Mouse (Mus musculus) hindbrain, embryonic 15.5 days (tissue): ENCODE results near the gene Zbtb38. TPM values are rescaled to one million over a fixed set of nuclear protein-coding genes. Genes with fewer than 3 reads are reported as not detected.

ENCODE experiments used
- ATAC-seq: fragments of 200-750 bp; cut with Nextera tagmentation; 2 replicates; pipeline ENCODE4 v1.8.0; 2017; ENCODE audit warnings: low read depth, moderate number of reproducible peaks, moderate TSS enrichment; ENCODE audit not compliant: low FRiP score
- H3K27ac ChIP-seq: fragments of 300-500 bp; sonication (generic); replicated peaks from 2 replicates; pipeline ENCODE4 v1.5.1; 2015; ENCODE audit warnings: mild to moderate bottlenecking, inconsistent platforms
- H3K27me3 ChIP-seq: fragments of 300-500 bp; sonication (generic); 2 replicates; pipeline ENCODE4 v1.6.1; 2015; ENCODE audit warnings: control low read depth, inconsistent platforms
- H3K36me3 ChIP-seq: fragments of 300-500 bp; sonication (generic); 2 replicates; pipeline ENCODE4 v1.6.1; 2015; ENCODE audit warnings: control low read depth, inconsistent platforms
- H3K4me1 ChIP-seq: fragments of 300-500 bp; sonication (generic); replicated peaks from 2 replicates; pipeline ENCODE4 v1.6.1; 2015; ENCODE audit warnings: control low read depth, inconsistent platforms
- H3K4me2 ChIP-seq: fragments of 300-500 bp; sonication (generic); 2 replicates; pipeline ENCODE4 v1.6.1; 2015; ENCODE audit warnings: moderate library complexity, mild to moderate bottlenecking, inconsistent platforms
- H3K4me3 ChIP-seq: fragments of 300-500 bp; sonication (generic); 2 replicates; pipeline ENCODE4 v1.5.1; 2015; ENCODE audit warnings: mild to moderate bottlenecking, inconsistent platforms
- H3K9ac ChIP-seq: fragments of 300-500 bp; sonication (generic); 2 replicates; pipeline ENCODE4 v1.6.1; 2015; ENCODE audit warnings: inconsistent platforms
- H3K9me3 ChIP-seq: fragments of 300-500 bp; sonication (generic); 2 replicates; pipeline ENCODE4 v1.6.1; 2016; ENCODE audit warnings: control low read depth, inconsistent platforms
- WGBS: fragments of 180-500 bp; shearing (Covaris S2); methylation state at CpG from one replicate; pipeline ENCODE4 v1.1.7; 2015; 5-methylcytosine and 5-hydroxymethylcytosine counted together
- polyA plus RNA-seq: library from polyadenylated mRNA; unstranded; fragments of >200 nt; fragmentation: Nextera tagmentation; extraction: Ambion mirVana; gene quantifications from 2 replicates; pipeline ENCODE4 v1.2.1, GENCODE M21; 2015

The Zbtb38 gene
- polyA plus RNA-seq, 1 experiment from 2014 or later = 46.1 TPM

DNA sequence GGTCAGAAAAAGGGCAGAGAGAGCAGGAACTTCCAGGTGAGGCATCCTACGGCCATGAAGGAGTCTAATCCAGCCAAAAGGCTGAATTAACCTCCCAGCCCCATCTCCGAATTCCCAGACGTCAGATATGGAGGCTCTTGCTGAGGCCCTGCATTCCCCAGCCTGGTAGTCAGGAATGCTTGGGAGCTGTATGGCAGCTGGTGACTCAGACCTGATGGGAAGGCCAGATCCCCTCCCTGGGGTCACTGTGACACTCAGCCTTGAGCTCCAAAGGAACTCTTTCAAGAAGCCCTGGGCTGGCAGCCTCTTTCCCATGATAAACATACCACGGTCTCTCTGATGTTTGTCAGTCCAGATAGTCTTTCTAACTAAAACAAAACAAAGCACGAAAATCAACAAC, 30.6 kb upstream of the Zbtb38 start:
- H3K4me2 ChIP-seq = no peak overlapping the region
- no peak overlapping the region for H3K4me3 ChIP-seq
- H3K27me3 ChIP-seq = no peaks in the 10 kb centered on the region
- 78% methylated on average over 5 of the region's 5 CpGs for WGBS
- no peak overlapping the region for H3K27ac ChIP-seq
- no peaks in the 10 kb centered on the region for H3K36me3 ChIP-seq
- no peak for ATAC-seq
- H3K9me3 ChIP-seq = no peaks in the 10 kb centered on the region
- no peaks in the 10 kb centered on the region for H3K4me1 ChIP-seq
- no peak overlapping the region for H3K9ac ChIP-seq

DNA sequence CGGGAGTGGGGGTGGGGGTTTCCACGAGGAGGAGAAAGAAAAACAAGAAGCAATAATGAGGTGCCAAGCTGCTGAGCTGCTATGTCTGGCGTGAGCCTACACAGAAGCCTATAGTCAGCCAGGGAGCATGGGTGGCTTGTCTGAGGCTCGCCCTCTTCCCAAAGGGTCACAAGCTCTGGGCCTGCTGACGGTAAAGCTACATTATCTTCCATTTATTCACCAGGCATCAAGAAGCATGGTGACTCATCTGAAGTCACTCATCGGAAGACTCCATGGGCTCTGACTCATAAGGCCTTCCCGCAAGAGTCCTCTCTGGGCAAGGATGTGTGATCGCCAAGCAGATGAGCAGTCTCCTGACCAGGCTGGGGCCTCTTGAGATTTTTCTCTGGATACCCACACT, 29.4 kb upstream of the Zbtb38 start:
- no peak for ATAC-seq
- no peaks in the 10 kb centered on the region for H3K9me3 ChIP-seq
- 87% methylated on average over 8 of the region's 8 CpGs for WGBS
- H3K27me3 ChIP-seq = no peaks in the 10 kb centered on the region
- no peaks in the 10 kb centered on the region for H3K4me1 ChIP-seq
- no peak overlapping the region for H3K4me3 ChIP-seq
- no peaks in the 10 kb centered on the region for H3K36me3 ChIP-seq
- no peak overlapping the region for H3K27ac ChIP-seq
- H3K4me2 ChIP-seq = no peak overlapping the region
- H3K9ac ChIP-seq = no peak overlapping the region

DNA sequence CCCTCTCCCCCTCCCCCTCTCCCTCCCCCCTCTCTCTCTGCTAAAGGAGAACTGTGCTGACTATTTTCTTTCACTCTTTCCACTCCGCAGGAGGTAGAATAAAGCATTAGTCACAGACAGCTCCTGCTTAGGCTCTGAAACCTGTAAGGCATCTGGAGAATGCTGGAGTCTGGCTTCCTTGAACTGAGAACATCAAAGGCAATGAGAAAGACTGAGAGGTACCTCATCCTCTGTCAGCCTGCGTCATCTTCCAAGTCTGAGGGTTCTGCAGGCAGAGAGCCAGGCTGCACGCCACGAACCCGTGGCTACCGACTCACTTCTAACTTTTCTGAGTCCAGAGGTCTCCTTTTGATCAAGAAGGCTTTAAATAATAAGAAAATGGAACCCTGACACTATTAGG, 20.5 kb upstream of the Zbtb38 start:
- Histone ChIP-seq H3K27me3 (no peaks in the 10 kb centered on the region), H3K4me2 (no peak overlapping the region), H3K36me3 (no peaks in the 10 kb centered on the region), H3K4me1 (0 out of 2 replicates have a peak, but pooled peaks cover 3% of the 10 kb centered on the region), H3K9ac (no peak overlapping the region), H3K4me3 (no peak overlapping the region), H3K27ac (no peak overlapping the region), H3K9me3 (no peaks in the 10 kb centered on the region)
- ATAC-seq = no peak
- WGBS = 9% methylated on average over 6 of the region's 6 CpGs

DNA sequence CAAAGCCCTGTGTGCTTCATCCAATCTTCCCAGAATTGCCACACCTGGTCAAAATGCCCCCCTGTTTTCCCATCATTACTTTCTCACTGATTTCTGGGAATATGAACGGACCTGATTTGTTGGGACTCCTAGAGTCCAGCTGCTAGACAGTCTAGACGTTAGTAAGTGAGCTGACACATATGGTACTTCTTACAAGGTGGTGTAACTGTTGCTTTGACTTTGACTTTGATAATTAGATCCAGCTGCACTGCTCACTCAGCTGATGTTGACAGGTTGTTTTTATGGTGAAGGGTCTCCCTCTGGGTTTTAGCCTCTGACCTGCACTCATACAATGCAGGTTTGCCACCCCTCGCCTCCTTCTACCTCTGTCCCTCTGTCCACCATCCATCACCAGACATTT, 17.8 kb upstream of the Zbtb38 start:
- no peak for ATAC-seq
- H3K9me3 ChIP-seq = no peaks in the 10 kb centered on the region
- no peak overlapping the region for H3K27ac ChIP-seq
- H3K9ac ChIP-seq = no peak overlapping the region
- H3K4me1 ChIP-seq = 0 out of 2 replicates have a peak, but pooled peaks cover 3% of the 10 kb centered on the region
- whole genome bisulfite sequencing = 81% methylated on average over 3 of the region's 3 CpGs
- no peak overlapping the region for H3K4me2 ChIP-seq
- H3K36me3 ChIP-seq = no peaks in the 10 kb centered on the region
- no peaks in the 10 kb centered on the region for H3K27me3 ChIP-seq
- H3K4me3 ChIP-seq = no peak overlapping the region

DNA sequence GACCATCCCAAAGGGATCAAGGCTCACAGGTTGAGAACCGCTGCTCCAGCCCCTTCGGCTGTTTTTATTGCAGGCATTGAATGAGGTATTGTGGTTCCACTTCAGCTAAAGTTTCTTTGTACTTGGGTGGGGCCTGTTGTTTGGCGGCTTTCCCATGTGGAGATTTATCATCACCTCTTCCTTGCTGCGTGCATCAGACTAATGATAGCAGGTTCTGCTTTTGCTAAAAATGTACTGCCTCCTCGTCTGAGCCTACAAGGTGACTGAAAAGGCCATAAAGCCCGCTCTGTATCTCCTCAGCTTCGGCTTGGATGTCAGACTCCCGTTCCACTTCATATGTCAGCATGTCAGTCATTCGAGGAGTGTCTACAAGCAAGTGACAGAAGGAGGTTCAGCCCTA, 17.0 kb upstream of the Zbtb38 start:
- no peak overlapping the region for H3K4me3 ChIP-seq
- H3K9me3 ChIP-seq = no peaks in the 10 kb centered on the region
- no peak for ATAC-seq
- WGBS = 86% methylated on average over 9 of the region's 9 CpGs
- no peak overlapping the region for H3K27ac ChIP-seq
- no peak overlapping the region for H3K9ac ChIP-seq
- no peaks in the 10 kb centered on the region for H3K27me3 ChIP-seq
- 0 out of 2 replicates have a peak, but pooled peaks cover 3% of the 10 kb centered on the region for H3K4me1 ChIP-seq
- H3K4me2 ChIP-seq = no peak overlapping the region
- H3K36me3 ChIP-seq = no peaks in the 10 kb centered on the region

DNA sequence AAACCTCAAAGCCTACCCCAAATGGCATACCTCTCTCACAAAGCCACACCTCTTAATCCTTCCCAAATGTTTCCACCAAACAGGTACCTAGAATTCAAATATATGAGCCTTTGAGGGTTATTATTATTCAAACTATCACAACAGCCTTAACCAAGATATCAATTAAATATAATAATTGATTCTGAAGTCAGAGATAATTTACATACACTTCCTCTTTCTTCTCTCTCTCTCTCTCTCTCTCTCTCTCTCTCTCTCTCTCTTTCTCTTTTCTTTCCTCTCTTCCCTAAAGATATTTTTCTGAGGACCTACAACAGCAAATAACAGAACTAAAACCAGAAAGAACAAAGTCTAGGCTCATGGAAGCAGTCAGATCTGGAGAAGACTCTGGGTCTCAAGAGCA, 15.2 kb upstream of the Zbtb38 start:
- Histone ChIP-seq H3K4me3 (no peak overlapping the region), H3K36me3 (no peaks in the 10 kb centered on the region), H3K27me3 (no peaks in the 10 kb centered on the region), H3K9ac (no peak overlapping the region), H3K9me3 (no peaks in the 10 kb centered on the region), H3K4me1 (no peaks in the 10 kb centered on the region), H3K27ac (no peak overlapping the region), H3K4me2 (no peak overlapping the region)
- ATAC-seq = no peak

DNA sequence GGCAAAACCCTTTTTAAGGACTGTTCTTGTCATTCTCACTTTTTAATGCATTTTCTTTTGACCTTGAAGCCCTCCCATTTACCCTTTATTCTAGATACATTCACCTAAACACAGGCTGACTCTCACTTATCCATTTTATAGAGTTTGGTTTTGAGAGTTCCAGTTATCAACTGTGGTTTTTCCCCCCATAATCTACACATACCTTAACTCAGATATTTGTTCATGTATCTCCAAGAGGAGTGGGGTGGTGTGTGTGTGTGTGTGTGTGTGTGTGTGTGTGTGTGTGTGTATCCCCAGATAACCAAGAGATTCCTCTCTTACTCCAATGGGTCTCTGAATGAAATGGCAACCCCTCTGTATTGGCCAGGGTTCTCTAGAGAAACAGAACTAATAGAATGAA, 13.4 kb upstream of the Zbtb38 start:
- Histone ChIP-seq H3K4me1 (no peaks in the 10 kb centered on the region), H3K9ac (no peak overlapping the region), H3K27me3 (no peaks in the 10 kb centered on the region), H3K4me2 (no peak overlapping the region), H3K27ac (no peak overlapping the region), H3K4me3 (no peak overlapping the region), H3K36me3 (no peaks in the 10 kb centered on the region), H3K9me3 (no peaks in the 10 kb centered on the region)
- ATAC-seq = no peak

DNA sequence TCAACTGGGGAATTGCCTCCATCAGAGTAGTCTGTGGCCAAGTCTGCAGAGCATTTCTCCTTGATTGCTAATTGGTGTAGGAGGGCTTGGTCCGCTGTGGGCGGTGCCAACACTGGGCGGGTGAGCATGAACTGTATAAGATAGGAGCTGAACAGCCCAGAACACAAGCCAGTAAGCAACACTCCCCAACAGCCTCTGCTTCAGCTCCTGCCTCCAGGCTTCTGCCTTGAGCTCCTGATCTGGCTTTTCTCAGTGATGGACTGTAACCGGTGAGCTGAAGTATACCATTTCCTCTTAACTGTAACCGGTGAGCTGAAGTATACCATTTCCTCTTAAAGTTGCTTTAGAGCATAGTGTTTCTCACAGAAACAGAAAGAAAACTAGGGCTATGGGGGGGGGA, 12.8 kb upstream of the Zbtb38 start:
- Histone ChIP-seq H3K27me3 (no peaks in the 10 kb centered on the region), H3K27ac (no peak overlapping the region), H3K4me2 (no peak overlapping the region), H3K4me3 (no peak overlapping the region), H3K9me3 (no peaks in the 10 kb centered on the region), H3K9ac (no peak overlapping the region), H3K36me3 (no peaks in the 10 kb centered on the region), H3K4me1 (no peaks in the 10 kb centered on the region)
- ATAC-seq = no peak
- WGBS = 71% methylated on average over 5 of the region's 5 CpGs

DNA sequence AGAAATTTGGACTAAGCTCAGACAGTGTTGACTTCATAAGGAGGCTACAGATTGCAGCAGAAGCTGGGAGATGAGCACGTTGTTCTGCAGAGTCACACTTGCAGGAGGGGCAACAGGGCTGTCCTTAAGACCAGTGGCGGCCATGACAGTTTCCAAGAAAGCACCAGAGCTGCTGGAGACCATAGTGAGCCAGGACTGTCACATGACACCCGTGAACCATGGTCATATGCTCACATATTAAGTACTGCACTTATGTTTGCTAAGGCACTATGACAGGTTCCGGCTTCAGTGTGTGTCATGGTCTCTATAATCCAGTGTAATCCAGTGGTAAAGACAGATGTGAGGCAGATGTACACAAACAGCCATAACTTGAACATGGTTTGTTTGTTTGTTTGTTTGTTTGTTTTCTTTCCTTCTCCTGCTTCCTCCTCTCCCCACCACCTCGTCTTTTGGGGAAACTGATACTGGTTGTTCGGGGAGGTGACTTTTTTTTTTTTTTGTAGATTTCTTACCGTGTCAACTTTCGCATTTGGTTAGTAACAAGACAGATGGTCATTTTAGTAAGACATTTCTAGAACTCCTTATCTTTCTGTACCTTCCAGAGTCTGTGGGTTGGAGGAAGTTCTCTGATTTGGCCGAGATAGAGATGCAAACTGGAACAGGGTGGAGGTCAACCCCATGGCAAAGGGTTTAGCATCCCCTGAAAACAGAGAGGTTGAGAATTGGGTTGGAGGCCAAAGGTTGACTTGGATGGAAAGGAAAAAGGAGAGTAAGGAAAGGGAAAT, 11.4 kb upstream of the Zbtb38 start:
- WGBS = 88% methylated on average over 9 of the region's 9 CpGs
- Histone ChIP-seq H3K4me1 (no peaks in the 10 kb centered on the region), H3K9me3 (no peaks in the 10 kb centered on the region), H3K4me2 (no peak overlapping the region), H3K27me3 (no peaks in the 10 kb centered on the region), H3K9ac (no peak overlapping the region), H3K4me3 (no peak overlapping the region), H3K27ac (no peak overlapping the region), H3K36me3 (no peaks in the 10 kb centered on the region)
- ATAC-seq = no peak

DNA sequence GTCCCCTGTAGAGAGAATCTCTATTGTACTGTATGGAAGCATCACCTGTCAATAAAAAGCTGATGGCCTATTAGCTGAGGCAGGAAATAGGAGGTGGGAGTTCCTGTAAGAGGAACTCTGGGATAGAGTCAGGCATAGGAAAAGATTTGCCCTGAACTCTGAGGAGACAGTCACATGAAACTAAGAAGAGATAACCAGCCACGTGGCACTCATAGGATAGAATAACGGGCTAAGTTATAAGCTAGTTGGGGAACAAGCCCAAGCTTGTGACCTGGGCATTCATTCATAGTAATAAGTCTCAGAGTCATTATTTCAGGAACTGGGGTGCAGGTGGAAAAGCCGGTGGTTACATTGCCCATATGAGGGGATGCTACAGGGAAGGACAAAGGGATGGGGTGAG, 10.4 kb upstream of the Zbtb38 start:
- Histone ChIP-seq H3K36me3 (no peaks in the 10 kb centered on the region), H3K27me3 (no peaks in the 10 kb centered on the region), H3K4me1 (0 out of 2 replicates have a peak, but pooled peaks cover 4% of the 10 kb centered on the region), H3K27ac (no peak overlapping the region), H3K9me3 (no peaks in the 10 kb centered on the region), H3K4me3 (no peak overlapping the region), H3K9ac (no peak overlapping the region), H3K4me2 (no peak overlapping the region)
- WGBS = 97% methylated on average over 3 of the region's 3 CpGs
- ATAC-seq = no peak

DNA sequence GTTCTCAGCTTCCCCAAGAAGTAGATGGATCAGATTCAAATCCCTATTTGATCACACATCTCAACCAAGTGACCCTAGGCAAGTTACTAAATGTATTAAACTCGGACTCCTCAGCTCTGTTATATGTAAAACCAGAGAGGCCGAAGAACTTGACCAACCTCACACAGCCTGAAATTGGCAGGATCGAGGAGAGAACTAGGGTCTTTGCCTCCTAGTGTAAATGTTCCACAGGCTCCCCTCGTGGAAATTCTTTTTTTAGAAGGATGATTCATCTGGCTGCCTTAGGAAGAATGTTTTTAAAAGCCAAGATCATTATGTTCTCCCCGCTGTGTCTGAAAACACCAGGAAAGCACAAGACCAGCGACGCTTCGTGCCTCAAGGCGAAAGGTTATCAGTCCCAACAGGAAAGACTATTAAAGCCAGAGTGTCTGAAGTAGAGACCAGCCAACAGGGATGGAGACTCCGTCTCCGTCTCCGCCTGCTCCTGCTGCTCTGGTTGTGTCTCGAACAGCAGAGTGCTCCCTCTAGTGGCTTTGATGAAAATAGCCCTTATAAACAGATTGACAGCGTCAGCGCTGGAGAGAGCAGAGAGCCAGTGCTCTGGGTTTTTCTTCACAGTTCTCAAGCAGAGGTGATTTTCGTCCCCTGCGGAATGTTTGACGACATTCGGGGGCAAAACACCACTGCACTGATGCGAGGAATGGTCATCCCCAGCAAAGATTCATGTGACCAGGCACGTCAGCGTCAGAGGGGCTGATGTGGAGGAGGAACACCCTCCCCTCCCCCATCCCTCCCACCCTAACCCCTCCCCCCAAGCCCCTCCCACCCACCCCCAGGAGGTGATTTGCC, 6.3 kb upstream of the Zbtb38 start:
- Histone ChIP-seq H3K9ac (0 out of 2 replicates have a peak overlapping the region, but pooled peaks have one; percentile 6), H3K27ac (peak overlapping the region; percentile 69), H3K36me3 (no peaks in the 10 kb centered on the region), H3K27me3 (no peaks in the 10 kb centered on the region), H3K9me3 (no peaks in the 10 kb centered on the region), H3K4me3 (peak overlapping the region; percentile 31), H3K4me2 (peak overlapping the region; percentile 52), H3K4me1 (0 out of 2 replicates have a peak, but pooled peaks cover 4% of the 10 kb centered on the region)
- peak; percentile 94 for ATAC-seq
- WGBS = 13% methylated on average over 22 of the region's 22 CpGs

DNA sequence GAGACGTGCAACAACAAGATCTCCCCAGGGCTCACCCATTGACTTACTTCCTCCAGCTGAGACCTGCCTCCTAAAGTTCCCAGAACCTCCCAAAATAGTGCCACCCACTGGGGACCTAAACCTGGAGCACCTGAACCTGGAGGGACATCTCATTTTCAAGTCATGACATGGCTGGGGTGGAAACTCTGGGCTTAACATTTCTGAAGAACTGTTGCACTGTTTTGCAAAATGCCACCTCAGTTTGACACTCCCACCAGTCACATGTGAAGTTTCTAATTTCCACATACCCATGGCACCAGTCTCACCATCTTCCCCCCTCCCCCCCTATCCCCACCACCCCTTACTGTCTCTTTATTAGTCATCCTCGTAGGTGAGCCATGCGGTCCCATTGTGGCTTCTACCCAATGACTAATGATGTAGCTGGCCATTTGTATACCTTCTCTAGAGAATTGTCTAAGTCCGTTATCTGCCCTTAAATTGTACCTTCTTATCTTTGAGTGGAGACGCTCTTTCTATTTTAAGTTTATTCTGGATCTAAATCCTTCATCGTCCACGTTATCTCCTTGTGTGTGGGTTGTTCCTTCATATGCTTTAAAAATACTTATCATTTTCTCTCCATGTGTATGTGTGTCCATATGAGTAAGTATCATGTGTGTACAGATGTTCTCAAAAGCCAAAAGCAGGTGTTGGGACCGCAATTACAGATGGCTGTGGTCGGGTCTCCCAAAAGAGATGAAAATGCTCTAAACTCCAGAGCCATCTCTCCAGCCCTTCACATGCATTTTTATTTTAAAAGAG, 4.2 kb upstream of the Zbtb38 start:
- no peak for ATAC-seq
- H3K9me3 ChIP-seq = no peaks in the 10 kb centered on the region
- 0 out of 2 replicates have a peak, but pooled peaks cover 4% of the 10 kb centered on the region for H3K4me1 ChIP-seq
- H3K27me3 ChIP-seq = no peaks in the 10 kb centered on the region
- no peak overlapping the region for H3K27ac ChIP-seq
- 91% methylated on average over 9 of the region's 9 CpGs for WGBS
- H3K36me3 ChIP-seq = no peaks in the 10 kb centered on the region
- H3K4me2 ChIP-seq = no peak overlapping the region
- no peak overlapping the region for H3K4me3 ChIP-seq
- no peak overlapping the region for H3K9ac ChIP-seq
